Mouse (Mus musculus): Measurements from ENCODE around the gene Gm9732. TPM values are rescaled to one million over a fixed set of nuclear protein-coding genes. Genes with fewer than 3 reads are reported as not detected.

Gm9732 gene
- total RNA-seq, 2 experiments from 2014 or later: not detected

Other genes with a start within 250 kb of the Gm9732 start
- not detected for gene Gm8094, start 198.4 kb upstream of the Gm9732 start, total RNA-seq (2021)
- not detected for gene Gm8104, start 174.4 kb upstream of the Gm9732 start, total RNA-seq (2021)
- gene Gm7233, start 95.2 kb upstream of the Gm9732 start, total RNA-seq (2021): under 1 TPM in 1 of 2 experiments, not detected in 1; 0.47 TPM
- gene Gm8122, start 39.7 kb upstream of the Gm9732 start, total RNA-seq (2021): not detected
- under 1 TPM; 0.20 TPM for gene Gm8126, start 16.4 kb upstream of the Gm9732 start, total RNA-seq (2021)
- gene Gm8127, start 18.8 kb downstream of the Gm9732 start, total RNA-seq (2021): not detected
- gene 1700001F09Rik, start 72.8 kb downstream of the Gm9732 start, total RNA-seq (2021): not detected
- not detected for gene Gm8138, start 141.3 kb downstream of the Gm9732 start, total RNA-seq (2021)

Data from layer of hippocampus, postnatal 36 days (tissue).